Mouse (Mus musculus) T-helper 2 cell (primary cell): ENCODE measurements at regions not wholly inside any gene's neighbourhood (a gene's known extent, or its start where the extent isn't known, plus 50 kb on each side); places are given as distances from the start of the nearest gene placed in this dataset.
"Not testable (repeated sequence)": the region's sequence is repeated elsewhere in the genome, so short reads cannot be mapped to it uniquely, and the experiment has no call there.

Source experiments
- in situ Hi-C: fragments of 300-600 bp; cut with MboI, MseI; formaldehyde crosslinking; loops from one replicate; pipeline ENCODE4 v1.15.1; 2025; ENCODE audit warnings: high pct_unique_total_duplicates

DNA sequence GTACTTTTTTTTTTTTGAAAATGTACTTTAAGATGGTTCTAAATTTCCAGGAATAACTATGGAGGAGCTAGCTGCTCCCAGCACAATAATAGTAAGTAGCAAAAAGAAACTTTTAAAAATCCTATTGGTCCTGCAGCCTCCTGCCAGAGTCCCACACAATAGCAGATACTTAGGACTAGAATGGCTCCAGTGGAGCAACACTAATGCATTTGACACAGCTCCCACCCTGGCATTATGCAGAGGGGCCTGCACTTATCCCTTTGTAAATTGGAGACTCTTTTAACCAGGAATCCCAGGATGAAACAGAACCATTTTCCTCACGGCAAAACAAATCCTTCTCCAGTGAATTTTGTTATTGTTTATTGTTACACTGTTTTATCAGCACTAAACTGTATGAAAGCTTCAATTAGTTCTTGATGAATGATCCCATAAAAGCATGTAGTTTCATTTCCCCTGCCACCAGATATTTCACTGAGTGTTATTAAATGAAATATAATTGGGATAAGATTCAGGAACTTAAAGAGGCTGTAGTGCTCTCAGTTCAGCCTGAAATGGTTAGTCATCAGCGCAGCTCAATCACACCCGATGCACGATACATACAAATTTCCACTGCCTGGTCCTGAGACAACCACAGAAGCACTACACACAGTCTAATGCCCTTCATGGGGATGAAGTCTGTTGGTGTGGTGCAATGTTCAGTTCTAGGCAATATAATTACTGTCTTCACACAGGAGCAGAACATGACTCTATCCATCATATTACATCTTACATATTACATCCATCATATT, 708.6 kb upstream of the Mms22l start:
- in situ Hi-C loops, result no loop called here

GRCm38 (mm10) chr4:23823516-23823915, 672.7 kb upstream of the Mms22l start:
- in situ Hi-C loops, result no loop called here

GRCm38 (mm10) chr4:23826885-23827284, 669.4 kb upstream of the Mms22l start:
- in situ Hi-C loops, result no loop called here

DNA sequence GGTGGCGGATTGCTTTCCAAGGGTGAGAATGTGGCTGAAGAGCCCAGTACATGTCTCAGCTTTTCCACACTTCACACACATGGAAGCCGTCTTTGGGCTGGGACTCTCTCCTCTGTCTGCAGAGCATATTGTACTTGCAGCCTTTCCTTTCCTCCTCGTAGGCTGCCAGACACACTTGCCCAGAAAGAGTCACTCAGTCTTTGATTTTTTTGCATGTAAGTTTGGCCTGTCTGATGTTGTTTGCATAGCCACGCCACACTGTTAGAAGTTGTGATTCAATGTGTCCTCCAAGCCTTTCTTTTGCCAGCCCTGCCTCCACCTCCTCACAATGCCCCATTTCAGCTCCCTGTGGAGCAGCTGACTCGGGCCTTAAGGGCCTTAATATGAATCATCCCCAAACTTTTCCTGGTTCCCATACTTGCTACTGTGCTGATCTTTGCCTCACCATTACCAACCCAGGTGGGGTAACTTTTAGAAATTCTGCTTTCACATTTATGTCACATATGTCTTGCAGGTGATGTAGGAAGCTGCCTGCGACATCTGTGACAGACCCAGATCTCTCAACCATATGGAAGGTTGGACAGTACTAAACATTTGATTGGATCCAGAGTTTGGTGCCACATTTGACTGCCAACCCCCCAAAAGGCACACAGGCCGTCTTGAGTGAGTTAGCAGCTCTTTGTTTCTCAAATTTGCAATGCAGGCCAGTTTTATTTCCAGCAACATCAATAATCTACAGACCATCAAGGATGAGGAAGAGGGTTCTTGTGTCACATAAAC, 663.7 kb upstream of the Mms22l start:
- in situ Hi-C loops, result no loop called here

DNA sequence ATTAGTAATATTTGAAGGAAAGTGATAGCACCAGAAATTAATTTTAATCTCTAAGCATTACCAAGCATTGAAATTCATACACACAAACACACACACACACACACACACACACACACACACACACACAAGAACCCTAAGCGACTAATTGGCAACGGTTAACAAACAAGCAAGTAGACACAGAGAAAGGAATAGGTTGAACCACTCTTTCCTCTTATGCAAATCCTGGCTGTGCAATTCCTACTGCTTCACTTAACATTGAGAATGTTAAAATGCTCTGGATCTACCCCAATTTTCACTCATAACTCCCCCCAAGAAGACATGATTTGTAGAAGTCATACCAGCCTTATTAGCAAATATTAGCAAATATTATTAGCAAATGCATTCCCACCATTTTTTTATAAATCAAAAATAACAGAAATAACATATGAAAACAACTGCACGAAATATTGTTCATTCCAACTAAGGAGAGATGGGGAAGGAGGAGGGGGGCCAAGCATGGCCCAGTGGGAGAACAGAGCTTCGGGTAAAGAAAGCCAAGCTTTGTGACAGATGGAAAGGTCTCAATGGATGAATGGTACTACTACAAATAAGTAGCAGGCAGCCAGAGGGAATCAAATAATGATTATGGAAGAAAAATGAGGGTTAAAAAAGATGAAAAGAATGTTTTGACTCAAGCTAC, 652.5 kb upstream of the Mms22l start:
- in situ Hi-C loops, result no loop called here

- in situ Hi-C loops, result no loop called here
Observed at GRCm38 (mm10) chr4:23844288-23844971, 651.8 kb upstream of the Mms22l start.

DNA sequence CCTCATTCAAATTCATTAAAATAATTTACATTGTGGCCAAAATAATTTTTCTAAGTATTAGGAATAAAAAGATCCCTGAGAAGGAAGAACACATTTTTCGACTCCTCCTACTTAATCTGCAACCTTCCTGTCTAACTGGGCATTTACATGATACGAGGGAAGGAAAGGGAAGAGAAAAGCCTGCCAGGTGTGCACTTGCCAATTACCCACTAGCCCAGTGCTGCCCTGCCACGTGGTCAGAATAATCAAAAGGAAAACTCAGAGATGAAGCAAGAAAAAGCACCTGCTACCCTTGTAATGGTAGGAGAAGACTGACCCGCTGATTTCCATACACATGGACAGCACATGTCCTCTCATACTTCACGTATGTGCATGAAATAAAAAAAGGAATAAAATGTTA, 651.0 kb upstream of the Mms22l start:
- in situ Hi-C loops, result no loop called here

- in situ Hi-C loops, result no loop called here
Observed at GRCm38 (mm10) chr4:23850640-23851039, 645.6 kb upstream of the Mms22l start.

DNA sequence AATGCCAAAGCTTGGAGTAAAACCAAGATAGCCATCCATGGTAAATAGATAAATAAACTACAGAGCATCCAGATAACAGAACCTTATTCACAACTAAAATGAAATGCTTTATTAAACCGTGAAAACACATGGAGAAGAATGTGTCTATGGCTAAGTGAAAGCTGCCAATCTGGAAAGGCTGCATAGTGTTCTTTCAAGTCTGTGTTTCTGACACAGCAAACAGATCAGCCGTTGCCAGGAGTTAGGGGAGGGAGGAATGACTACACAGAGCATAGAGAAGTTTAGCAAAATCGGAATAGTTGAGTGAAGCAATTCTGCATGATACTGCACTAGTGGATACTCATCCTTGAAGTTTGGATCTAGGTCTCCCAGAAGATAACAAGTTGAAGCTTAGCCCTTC, 633.8 kb upstream of the Mms22l start:
- in situ Hi-C loops, result no loop called here

- in situ Hi-C loops, result loop anchor here (10.0 kb wide), 1 partner anchor 1105 kb away; no protein-coding TSS in a partner anchor
Observed at GRCm38 (mm10) chr4:23880007-23880406, 616.2 kb upstream of the Mms22l start.

- in situ Hi-C loops, result no loop called here
Observed at GRCm38 (mm10) chr4:23913396-23913795, 582.9 kb upstream of the Mms22l start.

- in situ Hi-C loops, result no loop called here
Observed at GRCm38 (mm10) chr4:23913822-23914221, 582.4 kb upstream of the Mms22l start.

DNA sequence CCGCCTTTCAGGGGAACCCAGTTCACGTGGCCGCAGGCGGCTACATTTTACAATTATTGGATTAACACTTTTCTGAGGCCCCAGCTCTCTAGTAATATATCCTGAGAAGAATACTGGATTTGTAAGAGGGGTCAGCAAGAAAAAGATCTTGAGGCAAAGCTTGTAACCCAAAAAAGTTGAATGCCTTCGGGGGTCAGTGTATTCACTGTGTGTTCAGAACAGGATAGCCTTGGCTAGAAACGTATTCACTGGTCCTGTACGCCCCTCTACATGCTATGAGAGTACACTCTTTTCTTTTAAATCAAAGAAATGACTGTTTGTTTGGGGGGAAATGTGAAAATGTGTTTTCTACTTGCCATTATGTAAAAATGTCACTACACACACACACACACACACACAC, 581.8 kb upstream of the Mms22l start:
- in situ Hi-C loops, result no loop called here

GRCm38 (mm10) chr4:23921520-23921919, 574.7 kb upstream of the Mms22l start:
- in situ Hi-C loops, result no loop called here

- in situ Hi-C loops, result no loop called here
Observed at GRCm38 (mm10) chr4:23954140-23954539, 542.1 kb upstream of the Mms22l start.

- in situ Hi-C loops, result not testable (repeated sequence)
Observed at GRCm38 (mm10) chr4:23982193-23982592, 514.1 kb upstream of the Mms22l start.

DNA sequence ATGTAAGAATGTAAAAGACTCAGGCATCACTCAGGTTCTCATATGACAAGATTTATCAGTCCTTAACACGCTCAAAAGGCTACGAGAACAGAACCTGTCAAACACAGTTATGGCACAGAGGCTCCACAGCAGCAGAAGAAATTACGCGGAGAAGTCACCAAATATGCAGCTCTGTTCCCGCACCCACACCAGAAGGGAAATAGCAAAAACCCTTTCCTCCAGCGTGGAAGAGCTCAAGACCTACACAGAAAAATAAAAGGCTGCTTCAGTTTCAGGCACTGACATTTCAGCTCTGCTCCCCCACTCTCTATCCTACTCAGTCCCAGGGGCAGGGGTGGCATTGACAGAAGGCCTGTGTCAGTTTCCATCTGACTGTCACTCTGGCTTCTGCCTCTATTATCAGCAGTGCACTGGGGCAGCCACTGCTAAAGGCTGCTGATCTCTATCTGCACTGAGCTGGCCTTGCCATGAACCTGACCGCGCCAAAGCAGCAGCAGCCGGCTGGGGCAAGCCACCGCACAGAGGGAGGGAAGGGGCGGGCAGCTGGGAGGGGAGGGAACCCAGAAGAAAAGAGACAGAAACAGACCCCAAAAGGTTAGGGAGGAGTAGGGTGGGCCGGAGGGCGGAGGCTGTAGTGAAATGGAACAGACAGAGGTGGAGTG, 513.3 kb upstream of the Mms22l start:
- in situ Hi-C loops, result no loop called here

- in situ Hi-C loops, result no loop called here
Observed at GRCm38 (mm10) chr4:23983452-23983805, 512.8 kb upstream of the Mms22l start.

DNA sequence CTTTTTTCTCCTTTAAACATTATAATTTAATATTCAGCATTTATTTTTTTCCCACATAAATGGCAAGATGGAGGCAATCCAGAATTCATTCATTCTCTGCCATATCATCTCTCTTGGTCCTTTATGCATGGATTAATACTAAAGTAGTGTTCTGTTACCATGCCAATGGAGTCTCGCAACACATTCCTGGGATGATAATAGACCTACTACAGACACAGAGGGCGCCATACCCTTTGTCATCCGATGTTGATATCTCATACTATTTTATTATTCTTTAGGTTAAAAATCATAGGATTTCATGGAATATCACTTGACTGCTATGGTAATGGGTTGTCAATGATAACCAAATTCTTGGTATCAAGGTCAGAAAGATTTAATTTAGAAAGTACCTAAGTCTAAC, 512.2 kb upstream of the Mms22l start:
- in situ Hi-C loops, result no loop called here

GRCm38 (mm10) chr4:23985956-23986355, 510.3 kb upstream of the Mms22l start:
- in situ Hi-C loops, result no loop called here

- in situ Hi-C loops, result no loop called here
Observed at GRCm38 (mm10) chr4:23993823-23994222, 502.4 kb upstream of the Mms22l start.
